40 mouse cellular contexts compared by ENCODE assay signal in the genomic region with DNA sequence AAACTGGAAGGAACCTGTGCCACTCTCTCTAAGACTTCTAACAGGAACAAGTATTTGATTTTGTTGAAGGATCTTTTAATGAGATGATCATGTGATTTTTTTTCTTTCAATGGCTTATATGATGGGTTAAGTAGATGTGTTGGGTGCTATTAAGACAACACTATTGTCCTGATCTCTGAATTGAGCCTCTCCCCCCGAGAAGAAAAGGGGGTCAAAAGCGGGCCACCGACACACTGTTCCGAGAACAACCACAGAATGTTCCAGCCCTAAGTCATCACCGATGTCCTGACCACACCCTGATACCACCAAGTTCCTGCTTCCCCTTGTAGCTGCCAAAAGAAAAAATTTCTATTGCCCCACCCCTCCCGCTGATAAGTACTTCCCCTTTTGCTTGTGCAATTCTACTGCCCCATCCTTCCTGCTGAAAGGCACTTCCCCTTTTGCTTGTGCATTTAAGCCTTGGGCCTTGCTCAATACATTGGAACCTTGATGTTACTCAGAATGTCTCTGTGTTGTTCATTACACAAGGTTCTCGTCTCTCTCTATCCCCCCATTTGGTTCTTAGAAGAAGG. TPM values are rescaled to one million over a fixed set of nuclear protein-coding genes. Genes with fewer than 3 reads are reported as not detected.
"Had no signal": no experiment of that assay in that cellular context is flagged by ENCODE, and none has a peak within 500 bp of the region (broad histone marks: within the 10 kb centered on the region; RNA-seq: fewer than 3 reads in every experiment).

No protein-coding gene starts in this region.

RNA-seq across cellular contexts. Expression of gene Olfr871, which starts 8.5 kb away (rescaled TPM):
- total RNA-seq: left cerebral cortex, postnatal 10 days; left cerebral cortex, postnatal 14 days; left cerebral cortex, postnatal 25 days; left cerebral cortex, postnatal 36 days; left cerebral cortex, postnatal 4 days; liver, adult 2 months; megakaryocyte progenitor cell, adult 5-6 weeks; megakaryocyte, adult 5-6 weeks; megakaryocyte-erythroid progenitor cell, adult 5-6 weeks; midbrain, postnatal 0 days; monocyte, adult 5-6 weeks had no signal
- polyA plus RNA-seq: limb, embryonic 10.5 days; limb, embryonic 11.5 days; limb, embryonic 12.5 days; limb, embryonic 13.5 days; limb, embryonic 14.5 days; limb, embryonic 15.5 days; liver, adult 2 months; liver, embryonic 11.5 days; liver, embryonic 12.5 days; liver, embryonic 13.5 days; liver, embryonic 14.5 days; liver, embryonic 15.5 days; liver, embryonic 16.5 days; liver, postnatal 0 days; lung, adult 2 months; lung, embryonic 14.5 days; lung, embryonic 15.5 days; lung, embryonic 16.5 days; lung, postnatal 0 days; macrophage; midbrain, embryonic 10.5 days; midbrain, embryonic 11.5 days; midbrain, embryonic 12.5 days; midbrain, embryonic 13.5 days; midbrain, embryonic 14.5 days; midbrain, embryonic 15.5 days; midbrain, embryonic 16.5 days; midbrain, postnatal 0 days; myocyte; neural tube, embryonic 11.5 days; neural tube, embryonic 12.5 days had no signal

RNA-seq across cellular contexts. Expression of gene Olfr870, which starts 29.6 kb away (rescaled TPM):
- total RNA-seq: left cerebral cortex, postnatal 10 days; left cerebral cortex, postnatal 14 days; left cerebral cortex, postnatal 25 days; left cerebral cortex, postnatal 36 days; left cerebral cortex, postnatal 4 days; liver, adult 2 months; megakaryocyte progenitor cell, adult 5-6 weeks; megakaryocyte, adult 5-6 weeks; megakaryocyte-erythroid progenitor cell, adult 5-6 weeks; midbrain, postnatal 0 days; monocyte, adult 5-6 weeks had no signal
- polyA plus RNA-seq: limb, embryonic 10.5 days; limb, embryonic 11.5 days; limb, embryonic 12.5 days; limb, embryonic 13.5 days; limb, embryonic 14.5 days; limb, embryonic 15.5 days; liver, adult 2 months; liver, embryonic 11.5 days; liver, embryonic 12.5 days; liver, embryonic 13.5 days; liver, embryonic 14.5 days; liver, embryonic 15.5 days; liver, embryonic 16.5 days; liver, postnatal 0 days; lung, adult 2 months; lung, embryonic 14.5 days; lung, embryonic 15.5 days; lung, embryonic 16.5 days; lung, postnatal 0 days; macrophage; midbrain, embryonic 10.5 days; midbrain, embryonic 11.5 days; midbrain, embryonic 12.5 days; midbrain, embryonic 13.5 days; midbrain, embryonic 14.5 days; midbrain, embryonic 15.5 days; midbrain, embryonic 16.5 days; midbrain, postnatal 0 days; myocyte; neural tube, embryonic 11.5 days; neural tube, embryonic 12.5 days had no signal

RNA-seq across cellular contexts. Expression of gene Olfr872, which starts 33.4 kb away (rescaled TPM):
- total RNA-seq: left cerebral cortex, postnatal 10 days; left cerebral cortex, postnatal 14 days; left cerebral cortex, postnatal 25 days; left cerebral cortex, postnatal 36 days; left cerebral cortex, postnatal 4 days; liver, adult 2 months; megakaryocyte progenitor cell, adult 5-6 weeks; megakaryocyte, adult 5-6 weeks; megakaryocyte-erythroid progenitor cell, adult 5-6 weeks; midbrain, postnatal 0 days; monocyte, adult 5-6 weeks had no signal
- polyA plus RNA-seq: limb, embryonic 10.5 days; limb, embryonic 11.5 days; limb, embryonic 12.5 days; limb, embryonic 13.5 days; limb, embryonic 14.5 days; limb, embryonic 15.5 days; liver, adult 2 months; liver, embryonic 11.5 days; liver, embryonic 12.5 days; liver, embryonic 13.5 days; liver, embryonic 14.5 days; liver, embryonic 15.5 days; liver, embryonic 16.5 days; liver, postnatal 0 days; lung, adult 2 months; lung, embryonic 14.5 days; lung, embryonic 15.5 days; lung, embryonic 16.5 days; lung, postnatal 0 days; macrophage; midbrain, embryonic 10.5 days; midbrain, embryonic 11.5 days; midbrain, embryonic 12.5 days; midbrain, embryonic 13.5 days; midbrain, embryonic 14.5 days; midbrain, embryonic 15.5 days; midbrain, embryonic 16.5 days; midbrain, postnatal 0 days; myocyte; neural tube, embryonic 11.5 days; neural tube, embryonic 12.5 days had no signal
